Mouse (Mus musculus) cortical plate, adult 2 months (tissue): ENCODE measurements around the gene Ms4a14.

Experiments
- CTCF ChIP-seq: fragments of 200-500 bp; IDR thresholded peaks from 2 replicates; pipeline ENCODE4 v1.5.1; 2011; ENCODE audit warnings: mild to moderate bottlenecking, control low read depth, low read length; ENCODE audit not compliant: insufficient read depth; ENCODE audit errors: extremely low read depth
- POLR2A ChIP-seq: fragments of 200-500 bp; IDR thresholded peaks from 2 replicates; pipeline ENCODE4 v1.6.1; 2011; ENCODE audit warnings: mild to moderate bottlenecking, low read length, control low read depth; ENCODE audit not compliant: insufficient read depth; ENCODE audit errors: extremely low read depth

DNA sequence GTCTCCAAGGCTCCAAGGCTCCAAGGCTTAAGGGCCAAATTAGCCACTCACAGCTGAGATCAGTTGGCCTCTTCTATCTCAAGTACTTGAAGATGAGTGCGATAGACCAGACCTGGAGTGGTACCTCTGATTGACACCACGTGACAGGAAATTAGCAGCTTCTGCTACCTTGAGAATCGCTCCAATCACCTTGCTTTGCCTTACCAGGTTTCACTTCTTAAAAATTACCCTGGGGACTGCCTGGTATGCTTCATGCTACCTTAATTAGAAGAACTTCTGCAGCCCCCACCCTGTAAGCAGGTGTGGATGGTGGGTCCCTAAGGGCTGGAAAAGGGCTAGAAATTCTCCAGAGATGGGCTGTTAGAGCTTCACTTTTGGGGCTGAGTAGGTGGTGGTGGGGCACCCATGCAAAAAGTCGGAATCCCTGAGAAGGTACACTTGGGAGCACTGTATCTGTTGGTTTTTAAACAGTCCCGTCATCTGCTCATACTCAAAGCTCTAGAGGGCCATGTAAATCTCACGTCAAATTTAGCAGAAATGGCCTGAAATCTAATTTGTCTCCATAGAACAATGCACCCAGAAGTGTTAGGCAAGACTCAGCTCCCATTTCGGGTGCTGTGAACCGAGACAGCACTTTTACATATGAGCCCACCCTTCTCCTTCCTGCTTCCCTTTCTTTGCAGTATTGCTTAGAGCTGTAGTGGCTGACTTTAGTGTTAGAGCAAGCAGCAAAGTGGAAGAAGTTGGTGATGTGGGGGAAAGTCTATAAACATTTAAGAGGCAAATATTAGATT lies 48.0 kb downstream of the Ms4a14 start, which contains the start of gene Ms4a1:
- TF ChIP-seq POLR2A (no peak), CTCF (no peak)
